Mouse (Mus musculus) liver, adult 2 months (tissue): ENCODE data around the gene Podxl2. TPM values are rescaled to one million over a fixed set of nuclear protein-coding genes. Genes with fewer than 3 reads are reported as not detected.

Experiments used
- DNase-seq: peaks from one replicate; pipeline ENCODE4 v3.0.0-alpha.2; 2011; ENCODE audit warnings: low read depth, low spot score; ENCODE audit errors: extremely low read depth
- H3K27ac ChIP-seq: fragments of 200-500 bp; replicated peaks from 2 replicates; pipeline ENCODE4 v1.5.1; 2012; ENCODE audit warnings: low read depth, mild to moderate bottlenecking, control low read depth, inconsistent platforms, low read length; ENCODE audit not compliant: insufficient read depth
- H3K27me3 ChIP-seq: fragments of 200-500 bp; 2 replicates; pipeline ENCODE4 v1.6.1; 2012; ENCODE audit warnings: mild to moderate bottlenecking, moderate library complexity, low read length, inconsistent platforms; ENCODE audit not compliant: control insufficient read depth, insufficient read depth
- H3K36me3 ChIP-seq: fragments of 200-500 bp; 2 replicates; pipeline ENCODE4 v1.6.1; 2012; ENCODE audit warnings: low read length, inconsistent platforms; ENCODE audit not compliant: control insufficient read depth, insufficient read depth
- H3K4me1 ChIP-seq: fragments of 200-500 bp; 2 replicates; pipeline ENCODE4 v1.6.1; 2011; ENCODE audit warnings: low read length; ENCODE audit not compliant: control insufficient read depth, insufficient read depth
- H3K4me3 ChIP-seq: fragments of 200-500 bp; 2 replicates; pipeline ENCODE4 v1.5.1; 2011; ENCODE audit warnings: low read depth, mild to moderate bottlenecking, control low read depth, low read length, moderate library complexity; ENCODE audit not compliant: insufficient read depth
- H3K79me2 ChIP-seq: fragments of 200-500 bp; 2 replicates; pipeline ENCODE4 v1.6.1; 2012; ENCODE audit warnings: inconsistent platforms, mild to moderate bottlenecking, low read length, moderate library complexity; ENCODE audit not compliant: control insufficient read depth, insufficient read depth
- H3K9ac ChIP-seq: fragments of 200-500 bp; 2 replicates; pipeline ENCODE4 v1.6.1; 2012; ENCODE audit warnings: low read depth, mild to moderate bottlenecking, control low read depth, inconsistent platforms, low read length
- CTCF ChIP-seq: fragments of 200-500 bp; IDR thresholded peaks from 2 replicates; pipeline ENCODE4 v1.5.1; 2011; ENCODE audit warnings: low read depth, low read length, control low read depth
- POLR2A ChIP-seq: fragments of 200-500 bp; IDR thresholded peaks from 2 replicates; pipeline ENCODE4 v1.6.1; 2011; ENCODE audit warnings: low read length, control low read depth; ENCODE audit not compliant: insufficient read depth; ENCODE audit errors: extremely low read depth
- WGBS: fragments of 180-500 bp; shearing (Covaris S2); methylation state at CpG from one replicate; pipeline ENCODE4 v1.1.7; 2018; 5-methylcytosine and 5-hydroxymethylcytosine counted together
- polyA plus RNA-seq: library from polyadenylated mRNA; depleted of rRNA; stranded (reverse); fragments of >200 nt; gene quantifications from 2 replicates; pipeline ENCODE4 v1.2.3, GENCODE M21; 2012
- total RNA-seq: library from RNA; depleted of rRNA; stranded (reverse); fragments of >200 nt; gene quantifications from 2 replicates; pipeline ENCODE4 v1.2.3, GENCODE M21; 2014

Podxl2 gene
- total and polyA plus RNA-seq, 2 experiments: 0.46 to 0.89 TPM

GRCm38 (mm10) chr6:88849270-88849669 is 25.6 kb downstream of the Podxl2 start:
- 46% methylated on average over 4 of the region's 4 CpGs for WGBS
- H3K27ac ChIP-seq: no peak overlapping the region
- H3K79me2 ChIP-seq: no peaks in the 10 kb centered on the region
- no peak overlapping the region for H3K9ac ChIP-seq
- no peak overlapping the region for H3K4me3 ChIP-seq
- TF ChIP-seq CTCF (peak; percentile 77), POLR2A (no peak)
- no peaks in the 10 kb centered on the region for H3K27me3 ChIP-seq
- no peaks in the 10 kb centered on the region for H3K36me3 ChIP-seq
- DNase-seq: no peak
- no peaks in the 10 kb centered on the region for H3K4me1 ChIP-seq

GRCm38 (mm10) chr6:88847571-88847970 is 27.3 kb downstream of the Podxl2 start:
- WGBS: 66% methylated on average over 2 of the region's 2 CpGs
- Histone ChIP-seq H3K9ac (no peak overlapping the region), H3K27ac (no peak overlapping the region), H3K27me3 (no peaks in the 10 kb centered on the region), H3K36me3 (no peaks in the 10 kb centered on the region), H3K79me2 (no peaks in the 10 kb centered on the region), H3K4me3 (no peak overlapping the region), H3K4me1 (peaks cover 5% of the 10 kb centered on the region; the same call in 1 of the 2 replicates)
- TF ChIP-seq POLR2A (no peak), CTCF (no peak)
- no peak for DNase-seq

GRCm38 (mm10) chr6:88844901-88845565 is 29.8 kb downstream of the Podxl2 start:
- TF ChIP-seq CTCF (no peak), POLR2A (no peak)
- WGBS: 96% methylated on average over 7 of the region's 7 CpGs
- Histone ChIP-seq H3K36me3 (no peaks in the 10 kb centered on the region), H3K9ac (no peak overlapping the region), H3K4me3 (no peak overlapping the region), H3K27ac (no peak overlapping the region), H3K27me3 (no peaks in the 10 kb centered on the region), H3K79me2 (peaks cover 4% of the 10 kb centered on the region; the same call in 1 of the 2 replicates), H3K4me1 (peaks cover 11% of the 10 kb centered on the region)
- no peak for DNase-seq

- WGBS: 89% methylated on average over 9 of the region's 9 CpGs
- no peak overlapping the region for H3K4me3 ChIP-seq
- H3K27ac ChIP-seq: no peak overlapping the region
- peaks cover 11% of the 10 kb centered on the region for H3K4me1 ChIP-seq
- no peaks in the 10 kb centered on the region for H3K27me3 ChIP-seq
- H3K79me2 ChIP-seq: peaks cover 4% of the 10 kb centered on the region; the same call in 1 of the 2 replicates
- TF ChIP-seq POLR2A: no peak
- TF ChIP-seq CTCF: no peak
- H3K9ac ChIP-seq: no peak overlapping the region
- DNase-seq: no peak
- no peaks in the 10 kb centered on the region for H3K36me3 ChIP-seq
Observed at GRCm38 (mm10) chr6:88843781-88844725, 30.8 kb downstream of the Podxl2 start.

- TF ChIP-seq CTCF: no peak
- TF ChIP-seq POLR2A: no peak
- 81% methylated on average over 7 of the region's 7 CpGs for WGBS
- no peak for DNase-seq
- H3K4me3 ChIP-seq: peak overlapping the region; percentile 66; the same call in 1 of the 2 replicates
- H3K79me2 ChIP-seq: peaks cover 4% of the 10 kb centered on the region; the same call in 1 of the 2 replicates
- peaks cover 11% of the 10 kb centered on the region for H3K4me1 ChIP-seq
- no peaks in the 10 kb centered on the region for H3K27me3 ChIP-seq
- peak overlapping the region; percentile 86 for H3K9ac ChIP-seq
- no peaks in the 10 kb centered on the region for H3K36me3 ChIP-seq
- H3K27ac ChIP-seq: no peak overlapping the region
Observed at GRCm38 (mm10) chr6:88843241-88843640, 31.6 kb downstream of the Podxl2 start.
